In the genomic region with DNA sequence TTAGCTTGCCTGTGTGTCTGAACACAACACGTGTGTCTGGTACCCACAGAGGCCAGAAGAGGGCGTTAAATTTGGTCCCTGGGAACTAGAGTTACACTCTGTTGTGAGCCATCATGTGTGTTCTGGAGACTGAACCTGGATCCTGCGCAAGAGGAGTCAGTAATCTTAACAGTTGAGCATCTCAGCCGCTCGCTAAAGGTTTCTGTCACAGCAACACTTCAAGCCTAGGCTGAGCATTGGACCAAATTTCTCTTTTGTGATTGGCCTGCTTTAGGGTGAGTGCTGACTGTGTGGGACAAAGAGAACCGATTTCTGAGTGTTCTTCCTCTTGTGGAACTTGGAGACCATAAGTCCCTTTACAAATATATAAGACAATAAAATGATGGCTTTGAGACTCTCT, we compare ENCODE assay signal across 11 mouse cellular contexts. TPM values are rescaled to one million over a fixed set of nuclear protein-coding genes. Genes with fewer than 3 reads are reported as not detected.
A peak's percentile ranks its signal among the peaks of the same experiment; 100 is the strongest.
DNase-seq lines count a peak whose midpoint lies in the region; ATAC-seq and TF ChIP-seq lines count a peak whose summit lies in the region.
"Had no signal": no experiment of that assay in that cellular context is flagged by ENCODE, and none has a peak within 500 bp of the region (broad histone marks: within the 10 kb centered on the region; RNA-seq: fewer than 3 reads in every experiment).

No protein-coding gene starts in this region.

- H3K9me3 ChIP-seq in forebrain, embryonic 13.5 days (replicated peaks): no peaks in the 10 kb centered on the region
- no peaks in the 10 kb centered on the region for H3K9me3 ChIP-seq in forebrain, embryonic 15.5 days
- no peaks in the 10 kb centered on the region for H3K9me3 ChIP-seq in lung, embryonic 14.5 days (ENCODE audit: low read depth, low read length)
- H3K9me3 ChIP-seq in MEL (replicated peaks; ENCODE audit: insufficient read depth, low read length): no peaks in the 10 kb centered on the region
- H3K9me3 ChIP-seq in limb, embryonic 10.5 days (replicated peaks): no peaks in the 10 kb centered on the region
- H3K9me3 ChIP-seq: embryonic facial prominence, embryonic 13.5 days; limb, embryonic 15.5 days; lung, embryonic 15.5 days; midbrain, embryonic 15.5 days had no signal

- ATAC-seq in forebrain, embryonic 13.5 days: peak; percentile 44
- ATAC-seq in forebrain, embryonic 15.5 days (replicated peaks): no peak
- ATAC-seq in lung, embryonic 14.5 days (ENCODE audit: insufficient read depth): peak; percentile 14; the same call in 1 of the 2 replicates

- TF ChIP-seq EP300 in MEL (IDR thresholded peaks at IDR 0.05; ENCODE audit: low read depth in 1 of 2, low read length in 2 of 2): no peak

- 79% methylated on average over 6 of the region's 6 CpGs for WGBS in forebrain, embryonic 13.5 days
- 77% methylated on average over 6 of the region's 6 CpGs for WGBS in forebrain, embryonic 15.5 days
- 73% methylated on average over 6 of the region's 6 CpGs for WGBS in lung, embryonic 14.5 days
- WGBS in limb, embryonic 10.5 days: 86% methylated on average over 6 of the region's 6 CpGs

- no peaks in the 10 kb centered on the region for H3K79me2 ChIP-seq in MEL (ENCODE audit: control insufficient read depth, insufficient read depth, low read length, poor library complexity)

- no peak overlapping the region for H3K9ac ChIP-seq in forebrain, embryonic 13.5 days
- no peak overlapping the region for H3K9ac ChIP-seq in forebrain, embryonic 15.5 days (replicated peaks)
- no peak overlapping the region for H3K9ac ChIP-seq in lung, embryonic 14.5 days
- no peak overlapping the region for H3K9ac ChIP-seq in MEL (ENCODE audit: control insufficient read depth, low read depth, low read length, poor library complexity, severe bottlenecking)
- H3K9ac ChIP-seq: embryonic facial prominence, embryonic 13.5 days; limb, embryonic 15.5 days; lung, embryonic 15.5 days; midbrain, embryonic 15.5 days had no signal

- no peak for DNase-seq in lung, embryonic 14.5 days
- no peak for DNase-seq in lung, postnatal 10 days
- no peak for DNase-seq in MEL (ENCODE audit: low read depth, low spot score)
- DNase-seq in limb, embryonic 10.5 days (ENCODE audit: low spot score): peak; percentile 32
- no peak for DNase-seq in layer of hippocampus, adult 8-10 months (ENCODE audit: low spot score in 2 of 2)

- H3K36me3 ChIP-seq in forebrain, embryonic 13.5 days (ENCODE audit: poor library complexity, severe bottlenecking): peaks cover 30% of the 10 kb centered on the region
- H3K36me3 ChIP-seq in forebrain, embryonic 15.5 days: peaks cover 19% of the 10 kb centered on the region
- H3K36me3 ChIP-seq in lung, embryonic 14.5 days (ENCODE audit: insufficient read depth): peaks cover 35% of the 10 kb centered on the region
- H3K36me3 ChIP-seq in MEL (ENCODE audit: control insufficient read depth in 1 of 2, insufficient read depth in 2 of 2, low read length in 2 of 2): peaks cover 3 to 7% of the 10 kb centered on the region in 2 experiments; a peak in 2 of 4 replicates
- peaks cover 81% of the 10 kb centered on the region for H3K36me3 ChIP-seq in limb, embryonic 10.5 days

- no peak for TF ChIP-seq RAD21 in MEL (IDR thresholded peaks at IDR 0.05; ENCODE audit: low read depth, low read length)

- no peak overlapping the region for H3K27ac ChIP-seq in forebrain, embryonic 13.5 days
- H3K27ac ChIP-seq in forebrain, embryonic 15.5 days (replicated peaks): no peak overlapping the region
- H3K27ac ChIP-seq in lung, embryonic 14.5 days (ENCODE audit: low read depth): no peak overlapping the region
- H3K27ac ChIP-seq in MEL (ENCODE audit: control insufficient read depth, low read depth, low read length): no peak overlapping the region
- no peak overlapping the region for H3K27ac ChIP-seq in limb, embryonic 10.5 days
- H3K27ac ChIP-seq: limb, embryonic 15.5 days; lung, embryonic 15.5 days; midbrain, embryonic 15.5 days had no signal

- no peak overlapping the region for H3K4me3 ChIP-seq in forebrain, embryonic 13.5 days
- no peak overlapping the region for H3K4me3 ChIP-seq in forebrain, embryonic 15.5 days
- H3K4me3 ChIP-seq in lung, embryonic 14.5 days (ENCODE audit: low read depth, low read length): no peak overlapping the region
- no peak overlapping the region for H3K4me3 ChIP-seq in MEL (ENCODE audit: control insufficient read depth in 1 of 2, insufficient read depth in 1 of 2, low read depth in 2 of 2, low read length in 2 of 2)
- H3K4me3 ChIP-seq in limb, embryonic 10.5 days: no peak overlapping the region
- H3K4me3 ChIP-seq: embryonic facial prominence, embryonic 13.5 days; limb, embryonic 15.5 days; lung, embryonic 15.5 days; midbrain, embryonic 15.5 days had no signal

- H3K4me2 ChIP-seq in forebrain, embryonic 13.5 days: no peak overlapping the region
- H3K4me2 ChIP-seq in forebrain, embryonic 15.5 days (replicated peaks): no peak overlapping the region
- no peak overlapping the region for H3K4me2 ChIP-seq in lung, embryonic 14.5 days
- H3K4me2 ChIP-seq: embryonic facial prominence, embryonic 13.5 days; limb, embryonic 15.5 days; lung, embryonic 15.5 days; midbrain, embryonic 15.5 days had no signal

- TF ChIP-seq POLR2A in MEL (IDR thresholded peaks at IDR 0.05; ENCODE audit: control insufficient read depth in 1 of 2, insufficient read depth in 1 of 2, low read depth in 1 of 2, low read length in 2 of 2, poor library complexity in 1 of 2): no peak

- peak; percentile 26; the same call in 1 of the 2 replicates for TF ChIP-seq CTCF in lung, embryonic 14.5 days (IDR thresholded peaks at IDR 0.05; ENCODE audit: low read depth)
- peak in 2 of 3 experiments; percentile 28 to 33; a peak in 4 of 6 replicates for TF ChIP-seq CTCF in MEL (IDR thresholded peaks at IDR 0.05 in 2 of 3, conservative IDR thresholded peaks at IDR 0.05 in 1 of 3; ENCODE audit: control insufficient read depth in 1 of 3, insufficient read depth in 1 of 3, low read depth in 2 of 3, low read length in 3 of 3, poor library complexity in 1 of 3, severe bottlenecking in 1 of 3)

- H3K27me3 ChIP-seq in forebrain, embryonic 13.5 days: no peaks in the 10 kb centered on the region
- H3K27me3 ChIP-seq in forebrain, embryonic 15.5 days: no peaks in the 10 kb centered on the region
- H3K27me3 ChIP-seq in lung, embryonic 14.5 days (ENCODE audit: insufficient read depth, low read length): no peaks in the 10 kb centered on the region
- no peaks in the 10 kb centered on the region for H3K27me3 ChIP-seq in MEL (ENCODE audit: control insufficient read depth in 1 of 2, insufficient read depth in 2 of 2, low read length in 2 of 2)
- no peaks in the 10 kb centered on the region for H3K27me3 ChIP-seq in limb, embryonic 10.5 days (ENCODE audit: low read depth, poor library complexity, severe bottlenecking)
- H3K27me3 ChIP-seq: embryonic facial prominence, embryonic 13.5 days; limb, embryonic 15.5 days; lung, embryonic 15.5 days; midbrain, embryonic 15.5 days had no signal

- no peaks in the 10 kb centered on the region for H3K4me1 ChIP-seq in forebrain, embryonic 13.5 days
- H3K4me1 ChIP-seq in forebrain, embryonic 15.5 days: no peaks in the 10 kb centered on the region
- H3K4me1 ChIP-seq in lung, embryonic 14.5 days (ENCODE audit: insufficient read depth): no peaks in the 10 kb centered on the region; the same call in 1 of the 2 replicates
- peaks cover 3 to 5% of the 10 kb centered on the region in 2 experiments; a peak in 3 of 4 replicates for H3K4me1 ChIP-seq in MEL (ENCODE audit: control insufficient read depth in 1 of 2, insufficient read depth in 2 of 2, low read length in 2 of 2)
- H3K4me1 ChIP-seq in limb, embryonic 10.5 days: peaks cover 20% of the 10 kb centered on the region
- H3K4me1 ChIP-seq: midbrain, embryonic 15.5 days had no signal

TF ChIP-seq in MEL, 35 proteins besides CTCF, POLR2A, EP300 and RAD21:
- TF ChIP-seq SMC3 (IDR thresholded peaks at IDR 0.05; ENCODE audit: low read depth, low read length) (peak; percentile 21), E2F4 (IDR thresholded peaks at IDR 0.05; ENCODE audit: borderline replicate concordance, low read depth, low read length) (no peak), MAZ (IDR thresholded peaks at IDR 0.05; ENCODE audit: low read depth, low read length) (0 out of 2 replicates have a peak, but pooled peaks have one; percentile 3)
TF ChIP-seq in MEL: peak in this region for 2.

RNA-seq across cellular contexts. Expression of a gene that starts 16.5 kb away (rescaled TPM):
- polyA plus RNA-seq in forebrain, embryonic 13.5 days (2015; fragmentation: Nextera tagmentation; extraction: Ambion mirVana): 40.4 and 46.8 TPM in 2 replicates
- 32.9 and 34.5 TPM in 2 replicates for polyA plus RNA-seq in forebrain, embryonic 15.5 days (2015; fragmentation: Nextera tagmentation; extraction: Ambion mirVana)
- polyA plus RNA-seq in lung, embryonic 14.5 days (2014; fragmentation: Nextera tagmentation; extraction: Ambion mirVana): 69.9 and 71.1 TPM in 2 replicates
- 125 and 132 TPM in 2 replicates for total RNA-seq in MEL (2012; rRNA removed)
- polyA plus RNA-seq in MEL (2012; ENCODE audit: insufficient read depth in 1 of 2, insufficient read length in 2 of 2, low read depth in 1 of 2, low replicate concordance in 2 of 2, missing spikeins in 1 of 2): 100 to 1,000 TPM in 1 of 2 experiments, not detected in 1; 109 TPM
- polyA plus RNA-seq in limb, embryonic 10.5 days (2016; fragmentation: Nextera tagmentation; extraction: Ambion mirVana): 107 and 119 TPM in 2 replicates
- 10 to 100 TPM; 14.6 to 20.2 (median 17.3) TPM for total RNA-seq in layer of hippocampus, adult 8-10 months (2022)
